Mouse (Mus musculus) ES-Bruce4 (cell line): ENCODE results near the gene Gm45716. TPM values are rescaled to one million over a fixed set of nuclear protein-coding genes. Genes with fewer than 3 reads are reported as not detected.

Experiments used
- H3K27ac ChIP-seq: 2 replicates; pipeline ENCODE4 v1.5.1; 2012; ENCODE audit warnings: low read length, inconsistent platforms; ENCODE audit not compliant: insufficient read depth
- H3K27me3 ChIP-seq: 2 replicates; pipeline ENCODE4 v1.6.1; 2012; ENCODE audit warnings: mild to moderate bottlenecking, low read length, inconsistent platforms; ENCODE audit not compliant: control insufficient read depth, poor library complexity, insufficient read depth, severe bottlenecking
- H3K36me3 ChIP-seq: 2 replicates; pipeline ENCODE4 v1.6.1; 2012; ENCODE audit warnings: inconsistent platforms, mild to moderate bottlenecking, low read length, moderate library complexity; ENCODE audit not compliant: control insufficient read depth, poor library complexity, insufficient read depth, severe bottlenecking
- H3K4me1 ChIP-seq: one replicate; pipeline ENCODE4 v1.8.1; 2011; ENCODE audit warnings: low read length; ENCODE audit not compliant: control insufficient read depth, insufficient read depth
- H3K4me3 ChIP-seq: 2 replicates; pipeline ENCODE4 v1.5.1; 2011; ENCODE audit warnings: low read depth, mild to moderate bottlenecking, low read length
- H3K9ac ChIP-seq: 2 replicates; pipeline ENCODE4 v1.6.1; 2012; ENCODE audit warnings: low read depth, mild to moderate bottlenecking, inconsistent platforms; ENCODE audit not compliant: poor library complexity, severe bottlenecking
- H3K9me3 ChIP-seq: replicated peaks from 2 replicates; pipeline ENCODE4 v1.6.1; 2012; ENCODE audit warnings: mild to moderate bottlenecking, low read length, inconsistent platforms; ENCODE audit not compliant: control insufficient read depth, poor library complexity, insufficient read depth, severe bottlenecking
- CTCF ChIP-seq: IDR thresholded peaks from one replicate; pipeline ENCODE4 v1.8.1; 2011; ENCODE audit warnings: low read depth, low read length
- EP300 ChIP-seq: IDR thresholded peaks from 2 replicates; pipeline ENCODE4 v1.6.1; 2011; ENCODE audit warnings: low read depth, low read length; ENCODE audit not compliant: insufficient read depth
- POLR2A ChIP-seq: IDR thresholded peaks from one replicate; pipeline ENCODE4 v1.8.1; 2011; ENCODE audit warnings: low read length; ENCODE audit not compliant: insufficient read depth
- polyA plus RNA-seq: library from polyadenylated mRNA; stranded (reverse); fragments of >200 nt; gene quantifications from 2 replicates; pipeline ENCODE4 v1.2.4, GENCODE M21; 2011; ENCODE audit warnings: low read depth; ENCODE audit not compliant: missing spikeins, insufficient read depth, insufficient read length

Gene Gm45716
- polyA plus RNA-seq, 1 experiment, result 1.8 TPM

DNA sequence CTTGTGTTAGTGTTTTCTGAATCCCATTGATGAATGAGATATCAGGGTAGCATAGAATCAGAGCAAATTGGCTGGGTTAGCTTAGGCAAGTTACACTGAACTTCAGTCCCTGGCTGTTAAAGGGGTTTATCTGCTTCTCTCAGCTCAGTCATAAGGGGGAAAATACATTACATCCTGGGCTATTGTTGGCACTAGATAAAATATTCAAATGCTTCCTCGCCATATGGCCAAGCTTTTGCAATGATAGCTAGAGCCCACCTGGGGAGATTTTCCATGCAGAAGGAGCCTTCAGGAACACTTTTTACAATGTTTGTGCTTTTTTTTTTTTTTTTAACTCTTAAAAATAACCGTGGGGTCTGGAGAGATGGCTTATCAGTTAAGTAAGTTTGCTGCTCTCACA is 96.6 kb downstream of the Gm45716 start:
- H3K27me3 ChIP-seq, result no peaks in the 10 kb centered on the region
- H3K4me3 ChIP-seq, result no peak overlapping the region
- H3K27ac ChIP-seq, result no peak overlapping the region
- H3K36me3 ChIP-seq, result no peaks in the 10 kb centered on the region
- no peaks in the 10 kb centered on the region for H3K9me3 ChIP-seq
- H3K9ac ChIP-seq, result no peak overlapping the region
- no peak for TF ChIP-seq POLR2A
- TF ChIP-seq EP300, result no peak
- TF ChIP-seq CTCF, result no peak
- no peaks in the 10 kb centered on the region for H3K4me1 ChIP-seq

DNA sequence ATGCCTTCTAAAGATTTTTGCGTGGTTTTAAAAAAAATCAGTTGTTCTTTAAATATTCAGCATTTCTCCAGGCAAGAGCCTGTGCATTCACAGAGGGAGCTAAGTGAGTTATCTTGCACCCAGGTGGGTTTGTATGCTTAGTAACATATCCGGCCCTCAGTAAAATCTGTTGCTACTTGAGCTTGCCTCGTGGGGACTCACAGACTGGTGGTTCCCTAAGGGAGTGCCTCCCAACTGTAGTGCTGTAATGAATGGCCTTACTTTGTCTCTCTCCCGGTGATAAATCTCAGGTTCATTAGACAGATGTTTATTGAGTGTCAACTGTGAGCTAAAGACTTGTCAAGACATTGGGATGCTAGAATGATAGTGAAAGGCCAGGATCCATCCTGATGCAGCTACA is 97.1 kb downstream of the Gm45716 start:
- no peak for TF ChIP-seq EP300
- no peak for TF ChIP-seq POLR2A
- TF ChIP-seq CTCF, result no peak
- Histone ChIP-seq H3K4me3 (no peak overlapping the region), H3K27me3 (no peaks in the 10 kb centered on the region), H3K9me3 (no peaks in the 10 kb centered on the region), H3K4me1 (no peaks in the 10 kb centered on the region), H3K36me3 (no peaks in the 10 kb centered on the region), H3K27ac (no peak overlapping the region), H3K9ac (no peak overlapping the region)

DNA sequence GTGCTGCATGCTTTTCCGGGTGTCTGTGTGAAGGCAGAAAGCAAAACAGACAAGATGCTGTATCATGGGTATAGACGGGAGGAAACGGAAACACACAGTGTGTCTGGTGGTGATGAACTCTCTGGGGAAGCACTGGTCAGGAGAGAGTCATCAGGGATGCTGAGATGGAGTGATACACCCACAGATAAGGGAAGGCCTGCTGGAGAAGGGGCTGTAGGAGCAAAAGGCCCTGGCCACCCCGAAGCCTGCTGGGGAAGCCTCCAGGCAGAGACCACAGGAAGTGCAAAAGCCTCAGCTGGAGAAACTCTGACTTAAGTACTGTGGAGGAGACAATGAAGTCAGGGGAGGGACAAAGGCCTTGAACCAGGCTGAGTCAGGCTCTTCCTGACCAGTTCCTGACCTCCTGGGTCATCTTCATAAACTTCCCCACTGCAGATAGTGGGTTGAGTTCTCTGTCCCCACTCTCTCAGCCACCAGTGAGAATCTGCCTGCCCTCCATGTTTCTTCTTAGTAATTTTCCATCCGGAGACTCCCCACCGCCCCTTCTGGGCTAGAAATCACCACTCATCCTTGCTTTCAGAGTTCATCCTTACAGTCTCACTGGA is 99.2 kb downstream of the Gm45716 start:
- Histone ChIP-seq H3K9me3 (no peaks in the 10 kb centered on the region), H3K4me3 (no peak overlapping the region), H3K9ac (no peak overlapping the region), H3K36me3 (no peaks in the 10 kb centered on the region), H3K4me1 (no peaks in the 10 kb centered on the region), H3K27me3 (no peaks in the 10 kb centered on the region), H3K27ac (no peak overlapping the region)
- TF ChIP-seq CTCF (no peak), EP300 (no peak), POLR2A (no peak)

DNA sequence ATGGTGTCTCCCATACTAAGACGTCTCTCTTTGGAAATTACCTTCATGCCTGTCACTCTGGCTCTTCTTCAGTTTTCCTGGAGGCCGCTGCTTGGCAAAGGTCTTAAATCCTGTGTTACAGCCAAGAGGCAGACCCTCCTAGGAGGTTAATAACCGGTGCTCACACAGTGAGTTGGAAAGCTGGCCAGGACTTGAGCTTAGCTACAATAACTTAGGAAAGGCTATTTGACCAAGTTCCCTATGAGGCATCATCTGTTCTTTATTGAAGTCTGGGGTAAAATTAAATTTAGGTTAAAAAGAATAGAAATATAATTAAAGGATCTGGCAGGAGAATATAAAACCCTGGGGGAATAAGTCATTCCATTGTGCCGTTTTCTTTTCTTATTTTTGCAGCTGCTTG is 103.7 kb downstream of the Gm45716 start:
- H3K27ac ChIP-seq, result no peak overlapping the region
- TF ChIP-seq EP300 (no peak), POLR2A (no peak), CTCF (no peak)
- no peaks in the 10 kb centered on the region for H3K9me3 ChIP-seq
- no peaks in the 10 kb centered on the region for H3K4me1 ChIP-seq
- no peak overlapping the region for H3K9ac ChIP-seq
- no peaks in the 10 kb centered on the region for H3K27me3 ChIP-seq
- no peaks in the 10 kb centered on the region for H3K36me3 ChIP-seq
- no peak overlapping the region for H3K4me3 ChIP-seq

DNA sequence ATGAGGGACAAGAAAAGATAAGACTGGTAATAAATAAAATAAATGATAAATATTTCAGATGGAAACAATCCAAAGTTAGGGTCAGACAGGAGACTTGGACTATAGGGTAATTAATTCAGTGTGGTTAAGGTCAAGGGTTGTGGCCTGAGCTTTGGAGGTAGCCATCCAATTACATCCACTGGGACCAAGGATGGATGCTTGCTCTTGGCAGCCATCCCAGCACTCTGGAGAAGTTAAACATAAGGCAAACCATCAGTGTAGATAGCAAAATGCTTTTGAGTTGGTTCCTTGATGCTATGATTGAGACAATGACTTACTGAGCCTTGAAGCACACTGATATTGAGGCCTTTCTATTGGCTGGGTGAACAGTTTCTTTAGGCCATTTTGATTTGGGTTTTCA is 105.3 kb downstream of the Gm45716 start:
- no peak overlapping the region for H3K4me3 ChIP-seq
- no peaks in the 10 kb centered on the region for H3K27me3 ChIP-seq
- no peak overlapping the region for H3K27ac ChIP-seq
- no peaks in the 10 kb centered on the region for H3K4me1 ChIP-seq
- no peak for TF ChIP-seq EP300
- TF ChIP-seq POLR2A, result no peak
- TF ChIP-seq CTCF, result no peak
- no peaks in the 10 kb centered on the region for H3K9me3 ChIP-seq
- H3K9ac ChIP-seq, result no peak overlapping the region
- no peaks in the 10 kb centered on the region for H3K36me3 ChIP-seq

DNA sequence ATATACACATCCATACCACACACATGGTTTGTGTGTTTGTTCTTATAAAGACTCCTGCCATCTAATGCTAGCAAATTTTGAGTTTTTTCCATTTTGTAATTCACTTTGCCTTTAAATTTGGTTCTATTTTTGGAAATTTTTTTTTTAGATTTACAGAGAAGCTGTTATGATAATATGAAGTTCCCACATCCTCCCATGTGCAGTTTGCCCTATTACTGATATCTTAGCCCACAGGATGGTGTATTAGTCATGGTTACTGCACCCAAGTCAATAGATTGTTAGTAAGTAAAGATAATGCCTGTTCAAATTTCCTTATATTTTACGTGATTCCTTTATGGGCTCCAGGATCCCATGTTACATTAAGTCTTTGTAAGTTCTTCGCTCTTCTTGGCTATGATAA is 107.1 kb downstream of the Gm45716 start:
- no peak overlapping the region for H3K4me3 ChIP-seq
- H3K9ac ChIP-seq, result no peak overlapping the region
- TF ChIP-seq CTCF, result no peak
- TF ChIP-seq POLR2A, result no peak
- no peak for TF ChIP-seq EP300
- H3K36me3 ChIP-seq, result no peaks in the 10 kb centered on the region
- no peaks in the 10 kb centered on the region for H3K4me1 ChIP-seq
- no peak overlapping the region for H3K27ac ChIP-seq
- H3K27me3 ChIP-seq, result no peaks in the 10 kb centered on the region
- H3K9me3 ChIP-seq, result no peaks in the 10 kb centered on the region

Other genes starting within 250 kb of the Gm45716 start
- gene Pctp, start 184.8 kb upstream of the Gm45716 start, polyA plus RNA-seq, result 13.9 and 14.0 TPM in 2 replicates
- 0.45 and 1.0 TPM in 2 replicates for gene Tmem100, start 157.3 kb upstream of the Gm45716 start, polyA plus RNA-seq
- 18.7 and 19.6 TPM in 2 replicates for gene Mmd, start 61.8 kb downstream of the Gm45716 start, polyA plus RNA-seq
- 0.40 TPM in 1 of 2 replicates, not detected in the other for gene Hlf, start 203.2 kb downstream of the Gm45716 start, polyA plus RNA-seq